Comparison of ENCODE assay signal across 9 mouse cellular contexts in genomic region chr7:100876771-100877170, GRCm38 (mm10).
"Had no signal": no experiment of that assay in that cellular context is flagged by ENCODE, and none has a peak within 500 bp of the region (broad histone marks: within the 10 kb centered on the region; RNA-seq: fewer than 3 reads in every experiment).

No protein-coding gene starts in this region.

- ATAC-seq: midbrain, embryonic 13.5 days had no signal

- H3K27me3 ChIP-seq: limb, embryonic 12.5 days; liver, embryonic 15.5 days; midbrain, embryonic 13.5 days had no signal

- H3K4me3 ChIP-seq: limb, embryonic 12.5 days; liver, embryonic 15.5 days; midbrain, embryonic 13.5 days had no signal

- H3K27ac ChIP-seq: liver, embryonic 15.5 days; midbrain, embryonic 13.5 days had no signal

- H3K4me2 ChIP-seq: limb, embryonic 12.5 days; liver, embryonic 15.5 days; midbrain, embryonic 13.5 days had no signal

- DNase-seq: kidney, postnatal 36 days; layer of hippocampus, adult 9-11 months; layer of hippocampus, postnatal 36 days; lung, postnatal 36 days; right cerebral cortex, postnatal 14 days; thymus, postnatal 4 days had no signal

- H3K4me1 ChIP-seq: limb, embryonic 12.5 days had no signal

- H3K36me3 ChIP-seq: liver, embryonic 15.5 days had no signal

- H3K9ac ChIP-seq: limb, embryonic 12.5 days; liver, embryonic 15.5 days; midbrain, embryonic 13.5 days had no signal

- H3K9me3 ChIP-seq: limb, embryonic 12.5 days; liver, embryonic 15.5 days; midbrain, embryonic 13.5 days had no signal
